Mouse (Mus musculus) macrophage (primary cell): ENCODE measurements around the gene Fbln1. TPM values are rescaled to one million over a fixed set of nuclear protein-coding genes. Genes with fewer than 3 reads are reported as not detected.
A peak's percentile ranks its signal among the peaks of the same experiment; 100 is the strongest.
"Not testable (repeated sequence)": the region's sequence is repeated elsewhere in the genome, so short reads cannot be mapped to it uniquely, and the experiment has no call there.

Experiments
- H3K27ac ChIP-seq: fragments of 350-480 bp; formaldehyde crosslinking; 2 replicates; pipeline ENCODE4 v1.9.0; 2021
- H3K36me3 ChIP-seq: fragments of 350-480 bp; formaldehyde crosslinking; 2 replicates; pipeline ENCODE4 v1.9.0; 2021; ENCODE audit errors: inconsistent target
- H3K4me3 ChIP-seq: fragments of 350-480 bp; formaldehyde crosslinking; 2 replicates; pipeline ENCODE4 v1.9.0; 2021; ENCODE audit errors: inconsistent target
- H3K79me2 ChIP-seq: fragments of 350-480 bp; formaldehyde crosslinking; 2 replicates; pipeline ENCODE4 v1.9.0; 2021; ENCODE audit errors: inconsistent target
- WGBS: methylation state at CpG from one replicate; pipeline ENCODE4 v1.1.7; 2026; ENCODE audit warnings: inconsistent platforms; ENCODE audit not compliant: missing documents; 5-methylcytosine and 5-hydroxymethylcytosine counted together
- polyA plus RNA-seq: library from polyadenylated mRNA; stranded (reverse); fragments of 250-400 nt; gene quantifications from 3 replicates; pipeline ENCODE4 v1.2.4, GENCODE M21; 2018; ENCODE audit warnings: inconsistent platforms

The Fbln1 gene
- polyA plus RNA-seq, 1 experiment from 2014 or later, result not detected

- no peaks in the 10 kb centered on the region for H3K36me3 ChIP-seq
- H3K4me3 ChIP-seq, result no peak overlapping the region
- no peak overlapping the region for H3K27ac ChIP-seq
- H3K79me2 ChIP-seq, result no peaks in the 10 kb centered on the region
- 33% methylated on average over 12 of the region's 13 CpGs for WGBS
Observed at GRCm38 (mm10) chr15:85315378-85316025, 109.8 kb downstream of the Fbln1 start.

- H3K79me2 ChIP-seq, result no peaks in the 10 kb centered on the region
- H3K27ac ChIP-seq, result no peak overlapping the region
- WGBS, result 74% methylated on average over 14 of the region's 14 CpGs
- H3K36me3 ChIP-seq, result no peaks in the 10 kb centered on the region
- H3K4me3 ChIP-seq, result no peak overlapping the region
Observed at GRCm38 (mm10) chr15:85316342-85317140, 110.8 kb downstream of the Fbln1 start.

GRCm38 (mm10) chr15:85319924-85320668 lies 114.3 kb downstream of the Fbln1 start:
- H3K4me3 ChIP-seq, result no peak overlapping the region
- H3K36me3 ChIP-seq, result no peaks in the 10 kb centered on the region
- no peak overlapping the region for H3K27ac ChIP-seq
- WGBS, result 88% methylated on average over 11 of the region's 11 CpGs
- H3K79me2 ChIP-seq, result no peaks in the 10 kb centered on the region

- WGBS, result 94% methylated on average over 4 of the region's 4 CpGs
Observed at GRCm38 (mm10) chr15:85323214-85323613, 117.5 kb downstream of the Fbln1 start.

GRCm38 (mm10) chr15:85324426-85324825 lies 118.7 kb downstream of the Fbln1 start:
- no peaks in the 10 kb centered on the region for H3K36me3 ChIP-seq
- H3K79me2 ChIP-seq, result no peaks in the 10 kb centered on the region
- H3K27ac ChIP-seq, result no peak overlapping the region
- no peak overlapping the region for H3K4me3 ChIP-seq
- WGBS, result 100% methylated on average over 1 of the region's 1 CpGs

More at GRCm38 (mm10) chr15:85323214-85323613, 117.5 kb downstream of the Fbln1 start:
- H3K79me2 ChIP-seq, result no peaks in the 10 kb centered on the region
- H3K36me3 ChIP-seq, result no peaks in the 10 kb centered on the region
- no peak overlapping the region for H3K27ac ChIP-seq
- no peak overlapping the region for H3K4me3 ChIP-seq

GRCm38 (mm10) chr15:85327808-85328207 lies 122.1 kb downstream of the Fbln1 start:
- H3K4me3 ChIP-seq, result no peak overlapping the region
- WGBS, result 3% methylated on average over 11 of the region's 11 CpGs
- no peak overlapping the region for H3K27ac ChIP-seq

GRCm38 (mm10) chr15:85328455-85328854 lies 122.7 kb downstream of the Fbln1 start:
- 83% methylated on average over 1 of the region's 2 CpGs for WGBS
- H3K4me3 ChIP-seq, H3K79me2 ChIP-seq, H3K36me3 ChIP-seq, H3K27ac ChIP-seq: not testable (repeated sequence)

More at GRCm38 (mm10) chr15:85327808-85328207, 122.1 kb downstream of the Fbln1 start:
- no peaks in the 10 kb centered on the region for H3K36me3 ChIP-seq
- H3K79me2 ChIP-seq, result no peaks in the 10 kb centered on the region

GRCm38 (mm10) chr15:85329096-85329495 lies 123.3 kb downstream of the Fbln1 start:
- no peak overlapping the region for H3K27ac ChIP-seq
- H3K4me3 ChIP-seq, result no peak overlapping the region
- H3K79me2 ChIP-seq, result no peaks in the 10 kb centered on the region
- H3K36me3 ChIP-seq, result no peaks in the 10 kb centered on the region
- WGBS, result 87% methylated on average over 5 of the region's 5 CpGs

GRCm38 (mm10) chr15:85330024-85330423 lies 124.3 kb downstream of the Fbln1 start:
- H3K79me2 ChIP-seq, result no peaks in the 10 kb centered on the region
- H3K36me3 ChIP-seq, result no peaks in the 10 kb centered on the region
- no peak overlapping the region for H3K4me3 ChIP-seq
- WGBS, result 95% methylated on average over 5 of the region's 6 CpGs
- H3K27ac ChIP-seq, result no peak overlapping the region

GRCm38 (mm10) chr15:85333511-85333910 lies 127.8 kb downstream of the Fbln1 start:
- 92% methylated on average over 6 of the region's 6 CpGs for WGBS
- not testable (repeated sequence) for H3K27ac ChIP-seq, H3K36me3 ChIP-seq, H3K4me3 ChIP-seq
- peaks cover 17% of the 10 kb centered on the region for H3K79me2 ChIP-seq

- Histone ChIP-seq H3K4me3 (no peak overlapping the region), H3K36me3 (no peaks in the 10 kb centered on the region), H3K27ac (no peak overlapping the region), H3K79me2 (peaks cover 24% of the 10 kb centered on the region)
- WGBS, result 83% methylated on average over 3 of the region's 3 CpGs
Observed at GRCm38 (mm10) chr15:85334234-85334633, 128.5 kb downstream of the Fbln1 start.

- Histone ChIP-seq H3K36me3 (no peaks in the 10 kb centered on the region), H3K79me2 (peaks cover 40% of the 10 kb centered on the region), H3K27ac (peak within 1 kb of the TSS; percentile 59), H3K4me3 (peak within 1 kb of the TSS; percentile 52)
- WGBS, result 28% methylated on average over 13 of the region's 19 CpGs
Observed at GRCm38 (mm10) chr15:85335671-85336300, 130.0 kb downstream of the Fbln1 start, which contains the start of gene Atxn10. Gene Atxn10 (plus strand): TSS chr15:85336245.
